Mouse (Mus musculus): ENCODE measurements around the gene Spata18.

Gene Spata18

DNA sequence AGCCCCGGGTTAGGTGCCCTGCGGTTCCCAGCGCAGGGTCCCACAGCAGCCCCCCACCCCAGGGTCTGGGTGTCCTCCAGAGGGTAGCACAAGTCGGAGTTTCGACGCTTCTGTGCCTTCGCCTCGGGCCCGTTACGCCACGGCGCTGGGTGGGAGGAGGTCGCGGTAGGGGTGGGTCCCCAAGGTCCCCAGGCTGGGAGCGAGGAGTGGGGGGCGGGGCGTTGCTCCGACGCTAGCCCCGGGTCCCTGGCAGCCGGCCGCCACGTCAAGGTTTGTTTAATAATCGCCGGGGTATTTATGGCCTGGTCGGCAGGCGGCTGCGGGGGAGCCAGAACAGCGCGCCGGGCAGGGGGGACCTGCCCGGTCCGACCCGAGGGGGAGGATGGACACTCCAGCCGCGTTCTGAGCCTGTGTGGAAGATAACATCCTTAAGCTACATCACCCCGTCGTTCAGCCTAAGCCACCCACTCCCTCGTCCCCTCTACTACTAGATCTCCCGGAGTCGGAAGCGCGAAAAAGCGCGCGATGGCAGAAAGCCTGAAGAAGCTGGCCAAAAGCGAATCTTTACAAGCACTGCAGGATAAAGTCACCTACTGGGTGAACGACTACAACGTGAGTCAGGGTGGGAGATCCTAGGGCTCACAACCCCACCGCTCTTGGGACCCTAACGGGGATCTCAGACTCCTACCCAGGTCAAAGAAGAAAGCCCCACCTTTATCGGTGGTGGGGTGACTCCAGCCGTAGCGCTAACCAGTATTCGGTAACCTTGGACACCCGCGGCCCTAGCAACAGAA is at the start of gene Spata18:
Spata18 (plus strand) TSS at position 319 of the 794 bp plus-strand sequence.
- peak; percentile 43 for DNase-seq (ENCODE audit: low read depth)

DNA sequence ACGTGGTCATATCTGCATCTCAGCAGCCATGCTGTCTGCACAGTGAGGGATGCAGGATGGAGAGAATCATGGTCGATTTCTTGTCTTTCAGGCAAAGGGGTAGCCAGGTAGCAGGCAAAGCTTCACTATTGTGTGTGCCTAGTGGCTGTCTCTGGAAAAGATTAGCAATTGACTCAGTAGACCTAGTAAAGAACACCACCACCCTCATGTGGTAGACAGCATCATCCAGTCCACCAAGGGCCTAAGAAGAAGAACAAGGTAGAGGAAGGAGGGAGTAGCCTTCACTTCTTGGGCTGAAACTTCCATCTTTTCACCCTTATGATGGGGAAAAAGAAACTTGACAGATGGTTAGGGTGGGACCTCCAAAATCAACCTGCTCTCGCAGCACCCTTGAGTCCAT is 48.3 kb upstream of the Spata18 start:
- no peak for DNase-seq (ENCODE audit: low read depth)

DNA sequence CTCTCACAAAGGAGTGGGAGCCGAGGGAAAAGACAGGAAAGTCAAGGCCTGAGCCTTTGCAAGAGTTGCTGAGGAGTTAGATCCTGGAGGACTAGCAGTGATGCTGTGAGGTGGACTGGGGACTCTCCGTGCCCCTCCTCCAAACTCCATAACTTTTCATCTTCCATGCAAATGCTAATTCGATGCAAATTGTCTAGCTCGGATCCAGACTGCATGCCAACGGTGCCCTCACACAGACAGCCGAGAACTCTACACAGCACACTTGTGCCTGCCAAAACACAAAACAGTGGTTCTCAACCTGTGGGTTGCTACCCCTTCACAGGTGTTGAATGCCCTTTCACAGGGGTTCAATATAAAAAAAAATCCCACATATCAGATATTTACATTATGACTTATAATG is 46.6 kb upstream of the Spata18 start:
- no peak for DNase-seq (ENCODE audit: low read depth)

DNA sequence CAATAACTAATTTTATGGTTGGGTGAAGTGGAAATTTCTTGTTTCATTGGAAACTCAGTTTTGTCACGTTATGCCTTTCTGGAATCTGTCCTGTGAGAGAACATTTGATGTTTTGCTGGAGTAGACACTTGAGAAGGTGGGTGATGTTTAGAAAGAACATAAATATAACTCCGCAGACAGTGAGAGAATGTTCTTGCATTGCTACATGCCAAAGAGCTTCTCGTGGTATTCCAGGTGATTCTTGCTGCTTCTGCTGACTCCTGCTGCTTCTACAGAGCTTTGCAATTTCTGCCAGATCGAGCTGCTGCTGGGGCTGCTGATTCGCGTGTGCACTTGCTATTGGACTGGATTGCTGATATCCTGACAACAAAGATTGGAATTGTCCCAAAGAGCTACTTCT is 46.2 kb upstream of the Spata18 start:
- DNase-seq (ENCODE audit: low read depth) = no peak

DNA sequence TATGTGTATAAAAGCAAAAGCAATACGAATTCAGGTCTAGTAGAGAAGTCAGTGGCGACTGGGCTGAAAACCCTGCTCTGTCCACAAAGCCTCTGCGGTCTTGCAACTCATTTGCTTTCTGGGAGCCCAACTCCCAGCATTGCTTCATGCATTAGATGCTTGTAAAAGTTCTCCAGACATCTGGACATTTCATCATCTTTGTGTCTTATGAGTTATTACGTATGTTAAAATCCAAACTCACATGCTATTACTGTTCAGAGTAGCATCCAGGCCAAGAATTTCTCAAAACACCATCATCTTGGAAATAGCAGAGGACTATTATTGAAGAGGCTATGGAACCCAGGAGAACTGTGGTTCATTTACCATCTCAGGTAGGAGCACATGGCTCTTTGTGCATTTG is 40.1 kb upstream of the Spata18 start:
- DNase-seq (ENCODE audit: low read depth) = no peak

DNA sequence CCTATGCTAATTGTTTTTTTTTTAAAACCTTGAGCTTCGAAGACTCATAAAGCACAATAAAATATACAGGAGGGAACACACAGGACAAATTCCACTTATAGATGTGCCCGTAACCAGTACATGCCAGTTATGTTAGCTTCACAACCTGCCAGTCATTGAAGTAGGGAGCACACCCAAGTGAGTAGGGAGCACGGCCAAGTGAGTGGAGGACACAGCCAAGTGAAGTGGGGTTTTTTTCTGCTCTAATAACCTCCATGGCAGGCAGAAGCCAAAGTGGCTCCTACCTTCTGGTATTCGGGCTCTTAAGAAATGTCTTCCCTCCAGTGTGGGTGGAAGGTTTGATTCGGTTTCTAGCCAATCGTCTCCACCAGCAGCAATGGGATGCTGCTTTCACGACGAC is 37.9 kb upstream of the Spata18 start:
- DNase-seq (ENCODE audit: low read depth) = no peak

DNA sequence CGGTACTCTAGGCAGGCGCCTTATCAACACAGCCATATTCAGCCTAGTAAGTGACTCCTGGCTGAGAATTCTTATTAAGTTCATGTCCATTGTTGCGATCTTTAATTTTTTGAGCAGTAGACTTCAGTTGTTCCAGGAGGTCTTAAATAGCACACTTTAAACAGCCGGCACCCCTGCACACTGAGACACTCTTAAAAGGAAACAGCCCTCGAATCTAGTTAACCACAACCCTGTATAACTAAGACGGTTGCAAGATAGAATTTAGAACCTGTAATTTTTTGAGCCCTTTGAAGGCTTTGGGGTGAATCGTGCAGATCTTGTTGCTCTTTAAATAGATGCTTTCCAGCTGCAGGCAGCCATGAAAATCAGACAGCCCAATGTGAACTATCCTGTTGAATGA is 36.0 kb upstream of the Spata18 start:
- DNase-seq (ENCODE audit: low read depth) = no peak

DNA sequence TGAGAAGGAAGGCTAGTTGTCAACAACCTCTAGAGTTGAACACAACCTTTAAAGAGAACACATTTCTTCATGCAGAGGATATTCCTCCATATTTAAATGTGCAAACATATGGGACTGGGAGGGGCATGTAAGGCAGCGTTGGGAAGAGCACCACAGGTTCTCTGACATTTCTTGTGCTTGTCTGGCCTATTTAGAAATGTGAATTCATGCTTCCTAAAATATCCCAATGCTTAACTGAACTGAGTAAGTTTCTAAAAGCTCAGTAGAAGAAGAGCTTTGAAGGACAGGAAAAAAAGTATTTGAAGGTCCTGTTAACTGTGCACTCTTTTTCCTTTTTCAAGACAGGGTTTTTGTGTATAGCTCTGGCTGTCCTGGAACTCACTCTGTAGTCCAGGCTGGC is 32.2 kb upstream of the Spata18 start:
- DNase-seq (ENCODE audit: low read depth) = no peak

DNA sequence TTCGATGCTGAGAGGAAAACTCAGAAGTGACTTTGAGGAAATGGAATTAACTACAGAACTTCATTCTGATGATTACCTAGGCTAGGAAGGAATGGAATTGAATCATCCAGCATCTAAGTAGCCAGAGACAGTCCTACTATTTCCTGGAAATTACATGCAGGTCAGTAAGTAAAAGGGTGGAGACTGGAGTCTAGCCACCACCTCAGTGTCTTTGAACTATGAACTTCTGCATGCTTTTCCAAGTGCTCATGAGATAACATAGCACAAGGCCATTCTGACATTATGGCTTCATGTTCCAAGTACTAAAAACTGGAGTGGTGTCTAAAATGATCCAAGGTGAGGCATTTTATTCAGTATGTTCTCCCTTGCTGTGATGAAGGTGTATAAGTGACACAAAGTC is 25.7 kb upstream of the Spata18 start:
- DNase-seq (ENCODE audit: low read depth) = no peak

DNA sequence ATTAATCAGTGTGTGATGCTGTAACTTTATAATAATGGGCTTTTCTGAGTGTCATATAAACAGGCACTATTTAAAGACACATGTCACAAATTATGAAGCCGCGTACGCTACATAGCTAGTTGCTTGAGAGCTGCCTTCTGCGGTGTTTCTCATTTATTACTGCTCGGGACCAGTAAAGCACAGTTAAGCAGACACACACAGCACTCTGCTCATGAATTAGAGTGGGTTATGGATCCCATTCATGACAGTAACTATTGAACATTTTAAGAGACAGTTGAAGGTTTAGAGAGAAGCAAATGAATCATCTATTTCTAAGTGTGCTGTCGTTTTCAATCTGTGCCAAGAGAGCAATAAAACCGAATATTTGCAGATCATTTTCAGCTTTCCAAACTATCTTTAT is 24.3 kb upstream of the Spata18 start:
- DNase-seq (ENCODE audit: low read depth) = no peak

DNA sequence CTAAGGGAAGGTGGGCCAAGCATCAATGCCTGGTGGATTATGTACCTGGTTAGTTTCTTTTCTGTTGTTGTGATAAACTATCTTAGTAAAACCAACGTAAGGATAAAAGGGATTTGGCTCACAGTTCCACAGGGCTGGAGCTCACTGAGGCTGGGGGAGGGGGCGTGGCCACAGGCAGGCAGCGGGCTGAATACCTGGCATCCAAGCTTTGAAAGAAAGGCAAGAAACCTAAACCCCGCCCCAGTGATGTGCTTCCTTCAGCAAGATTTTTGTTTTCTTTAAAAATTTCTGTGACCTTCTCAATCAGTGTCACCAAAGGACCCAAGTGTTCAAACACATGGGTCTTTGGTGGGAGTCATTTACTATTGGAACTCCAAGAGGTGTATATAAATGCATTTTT is 23.6 kb upstream of the Spata18 start:
- DNase-seq (ENCODE audit: low read depth) = no peak

DNA sequence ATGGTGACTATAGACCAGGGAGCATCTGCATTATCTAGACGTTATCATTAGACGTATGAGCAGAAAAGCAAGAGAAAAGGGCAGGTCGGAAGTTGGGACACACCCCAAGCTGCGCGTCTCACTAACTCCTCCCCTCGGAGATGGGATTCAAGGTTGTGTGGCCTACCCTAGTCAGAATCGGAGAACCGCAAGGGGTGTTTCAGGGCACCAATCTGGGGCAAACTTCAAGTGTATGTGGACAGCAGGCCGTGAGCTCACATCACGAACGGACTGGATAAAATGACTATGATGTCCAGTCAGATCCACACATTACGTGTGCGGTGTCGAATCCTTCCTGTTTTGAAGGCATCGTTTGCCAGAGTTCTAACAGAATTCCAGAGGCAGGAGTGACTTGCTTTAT is 23.2 kb upstream of the Spata18 start:
- no peak for DNase-seq (ENCODE audit: low read depth)

DNA sequence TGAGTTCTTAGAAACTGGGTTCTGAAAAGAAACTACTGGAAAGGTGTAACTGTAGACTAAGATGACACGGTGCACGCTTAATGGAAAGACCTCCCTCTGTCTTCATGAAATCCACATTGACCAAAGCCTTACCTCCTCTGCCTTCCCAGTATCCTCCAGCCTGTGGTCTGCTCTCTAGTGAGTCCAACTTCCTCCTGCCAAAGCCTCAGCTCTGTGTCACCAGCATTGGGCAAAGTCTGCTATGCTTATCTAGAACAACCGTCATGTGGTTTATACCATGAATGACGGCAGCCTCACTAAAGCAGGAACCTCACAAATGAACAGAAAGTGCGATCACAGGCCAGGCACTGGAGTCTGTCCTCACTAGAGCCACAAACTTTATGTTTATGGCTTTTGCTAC is 21.0 kb upstream of the Spata18 start:
- peak; percentile 32 for DNase-seq (ENCODE audit: low read depth)

DNA sequence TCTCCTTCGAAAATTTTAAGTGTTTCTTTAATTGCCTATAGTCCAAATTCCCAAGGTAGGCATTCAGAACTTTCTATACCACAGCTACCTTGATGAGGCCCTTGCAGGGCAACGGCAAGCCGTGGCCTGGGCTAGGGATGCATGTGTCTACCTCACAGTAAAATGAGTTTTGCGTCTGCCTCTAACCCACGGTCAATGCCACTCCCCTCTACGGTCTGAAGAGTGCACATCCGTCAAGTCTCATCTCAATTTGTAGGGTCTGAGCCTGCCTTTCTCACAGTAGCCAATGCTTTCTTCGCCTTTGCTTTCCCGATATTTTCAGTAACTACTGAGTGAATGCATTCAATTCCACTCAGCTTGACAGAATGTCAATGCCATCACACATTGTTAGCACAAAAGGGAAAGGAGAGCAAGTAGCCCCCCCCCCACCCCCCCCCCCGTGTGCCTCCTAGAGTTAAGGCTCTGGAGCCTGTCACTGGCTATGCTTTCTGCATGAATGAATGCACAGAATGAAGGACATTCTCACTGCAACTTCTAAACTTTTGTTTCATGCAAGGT is 20.1 kb upstream of the Spata18 start:
- DNase-seq (ENCODE audit: low read depth) = no peak

DNA sequence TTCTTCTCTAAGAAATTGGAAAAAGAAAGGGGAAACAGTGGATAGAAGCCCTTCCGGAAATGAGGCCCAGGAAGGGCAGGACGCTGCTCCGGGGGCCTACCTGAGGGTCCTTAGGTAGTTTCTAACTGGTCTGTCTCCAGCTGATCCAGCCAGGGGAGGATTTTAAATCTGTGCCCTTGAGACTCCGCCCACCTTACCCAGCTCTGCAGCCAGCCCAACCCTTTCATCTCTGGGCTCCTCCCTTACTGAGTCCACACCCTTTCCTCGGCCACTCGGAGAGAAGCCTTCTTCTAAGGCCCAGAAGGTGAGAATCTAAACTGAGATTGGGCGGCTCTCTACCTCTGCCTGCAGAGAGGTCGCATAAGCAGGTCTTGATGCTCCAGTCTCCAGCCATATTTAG is 18.9 kb upstream of the Spata18 start, which contains the start of gene Lrrc66:
Lrrc66 (minus strand) TSS at position 236 of the 400 bp plus-strand sequence.
- no peak for DNase-seq (ENCODE audit: low read depth)

DNA sequence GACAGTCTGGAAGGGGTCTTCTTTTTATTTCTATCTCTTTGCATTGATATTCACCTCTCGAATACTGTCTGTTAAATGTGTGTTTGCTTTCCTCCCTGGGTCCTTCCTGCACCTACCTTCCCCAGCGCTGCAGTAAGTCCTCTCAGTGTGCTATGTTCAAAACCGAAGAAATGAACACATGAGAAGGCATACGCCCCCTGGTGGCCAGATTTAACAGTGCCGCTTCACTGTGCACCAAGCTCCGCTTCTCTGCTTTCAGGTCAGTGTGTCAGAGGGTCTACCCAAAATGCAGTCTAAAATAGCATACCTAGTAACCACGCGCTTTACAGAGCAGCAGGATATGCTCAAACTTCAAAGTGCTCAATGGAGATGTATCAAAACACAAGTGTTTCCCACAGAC is 18.0 kb upstream of the Spata18 start:
- peak; percentile 76 for DNase-seq (ENCODE audit: low read depth)

DNA sequence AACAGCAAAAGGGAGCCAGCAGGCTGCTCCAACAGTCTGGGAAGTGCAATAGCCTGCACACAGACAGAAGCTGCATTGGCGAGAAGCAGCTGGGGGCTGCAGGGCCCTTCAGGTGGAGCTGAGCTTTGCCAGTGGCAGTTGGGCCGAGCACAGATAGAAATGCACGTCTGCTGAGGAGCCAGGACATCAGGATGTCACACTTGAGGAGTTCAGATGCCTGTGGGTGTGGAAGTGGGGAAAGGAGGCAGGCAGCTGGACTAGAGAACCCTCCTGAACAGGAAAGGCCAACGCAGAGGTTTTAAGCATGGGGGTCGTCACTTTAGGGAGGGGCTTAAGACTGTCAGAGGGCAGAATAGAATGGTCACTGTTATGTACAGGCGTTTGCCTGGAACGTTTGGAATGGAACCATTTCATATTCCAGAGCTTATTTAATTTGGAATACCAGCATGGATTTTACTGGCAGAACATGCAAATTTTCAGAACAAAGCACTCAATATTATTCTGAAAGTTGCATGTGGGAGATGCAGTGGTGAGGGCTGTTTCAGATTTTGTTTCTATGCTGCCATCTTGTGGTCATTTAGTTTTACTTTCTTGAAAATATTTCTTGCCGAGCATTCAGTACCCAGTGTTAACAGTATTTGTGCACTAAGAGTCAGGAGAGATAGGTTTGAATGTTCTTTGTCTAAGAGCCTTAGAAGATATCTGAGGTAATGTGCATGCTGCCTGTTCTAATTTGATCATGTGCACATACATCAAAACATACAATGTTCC is 13.7 kb upstream of the Spata18 start:
- peak; percentile 59 for DNase-seq (ENCODE audit: low read depth)

DNA sequence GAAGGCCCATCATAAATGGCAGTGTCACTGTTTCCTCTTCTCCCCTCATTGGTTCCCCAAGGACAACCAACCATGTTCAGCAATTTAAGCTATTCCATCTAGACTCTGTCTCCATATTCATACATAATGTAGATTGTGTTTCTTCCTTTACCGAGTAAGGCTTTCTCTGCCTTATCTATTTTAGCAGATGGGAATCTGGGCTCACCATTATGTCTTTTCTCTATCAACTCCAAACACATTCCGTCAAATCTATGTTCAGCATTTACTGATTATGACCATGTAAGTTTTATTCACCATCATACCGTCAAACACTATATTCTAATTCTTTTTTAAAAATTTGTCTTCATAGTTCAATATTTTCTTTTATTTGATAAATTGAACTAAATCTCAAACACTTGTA is 10.1 kb upstream of the Spata18 start:
- DNase-seq (ENCODE audit: low read depth) = no peak

DNA sequence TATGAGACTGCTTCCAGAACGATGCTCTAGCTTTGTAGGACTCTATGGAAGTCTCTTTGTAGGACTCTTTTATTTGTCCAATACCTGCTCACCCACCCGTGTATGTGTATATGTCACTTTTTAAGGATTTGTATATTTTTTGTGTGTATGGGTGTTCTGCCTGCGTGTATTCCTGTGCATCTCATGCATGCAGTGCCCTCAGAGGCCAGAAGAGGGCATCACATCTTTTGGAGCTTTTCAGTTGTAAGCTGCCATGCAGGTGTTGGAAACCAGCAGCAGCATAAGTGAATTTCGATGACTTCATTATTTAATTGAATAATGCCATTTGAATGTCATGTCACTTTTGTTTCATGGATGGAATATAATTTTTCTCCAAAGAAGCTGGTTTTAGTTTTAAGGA is 9.1 kb upstream of the Spata18 start:
- DNase-seq (ENCODE audit: low read depth) = peak; percentile 59

DNA sequence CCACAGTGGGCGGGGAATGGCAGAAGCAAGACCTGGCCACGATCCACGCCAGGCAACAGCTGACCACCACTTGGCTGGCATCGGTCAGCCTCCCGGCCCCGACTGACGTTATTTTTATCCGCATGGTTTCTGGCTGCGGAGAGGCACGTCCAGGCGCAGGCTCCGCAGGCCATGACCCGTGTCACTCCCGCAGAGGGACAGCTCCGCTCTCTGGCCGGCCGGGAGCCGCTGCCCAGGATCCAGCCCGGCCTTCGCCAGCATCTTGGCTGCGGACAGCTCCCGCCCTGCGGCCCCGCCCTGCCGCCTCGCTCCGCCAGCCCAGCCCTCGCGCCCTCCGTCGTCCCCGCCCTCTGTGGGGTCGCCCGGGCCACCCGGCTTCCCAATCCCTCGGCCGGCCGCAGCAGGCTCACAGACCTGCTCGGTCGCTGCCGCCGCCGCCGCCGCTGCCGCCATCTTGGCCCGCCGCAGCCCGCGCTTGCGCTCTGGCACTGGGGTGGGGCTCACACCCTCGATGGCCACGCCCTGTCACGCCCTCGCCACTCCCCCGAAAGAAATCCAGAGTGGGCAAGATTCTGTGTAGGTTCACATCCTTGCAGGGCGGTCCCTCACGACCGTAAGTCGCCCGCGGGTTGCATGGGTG is 3.8 kb upstream of the Spata18 start, which contains the start of gene Sgcb:
Sgcb (minus strand) TSS at position 530 of the 640 bp plus-strand sequence.
- DNase-seq (ENCODE audit: low read depth) = peak; percentile 83

DNA sequence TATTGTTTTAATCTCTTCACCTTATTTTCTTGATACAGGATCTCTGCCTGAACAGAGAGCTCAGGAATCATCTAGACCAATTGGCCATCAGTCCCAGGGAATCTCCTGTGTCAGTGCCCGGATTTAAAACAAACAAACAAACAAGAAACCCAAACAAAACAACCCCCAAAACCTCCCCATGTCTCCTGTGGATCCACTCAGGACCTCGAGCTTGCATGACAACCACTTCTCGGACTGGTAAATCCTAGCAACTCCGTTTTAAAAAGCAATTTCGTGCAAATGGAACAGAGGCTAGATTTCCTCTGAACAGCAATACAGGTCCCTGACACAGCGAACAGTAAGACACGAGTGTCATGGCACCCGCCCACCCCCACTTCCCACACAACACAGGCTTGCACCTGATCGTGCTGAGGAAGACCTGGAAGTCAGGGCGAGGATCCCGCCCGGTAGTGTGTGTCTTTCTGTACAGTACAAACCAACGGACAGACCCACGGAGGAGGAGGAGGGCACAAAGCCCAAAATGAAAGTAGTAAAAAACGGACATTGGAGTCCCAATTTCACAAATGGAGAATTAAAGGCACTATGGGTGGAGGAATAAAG is 714 bp upstream of the Spata18 start:
- DNase-seq (ENCODE audit: low read depth) = peak; percentile 44

DNA sequence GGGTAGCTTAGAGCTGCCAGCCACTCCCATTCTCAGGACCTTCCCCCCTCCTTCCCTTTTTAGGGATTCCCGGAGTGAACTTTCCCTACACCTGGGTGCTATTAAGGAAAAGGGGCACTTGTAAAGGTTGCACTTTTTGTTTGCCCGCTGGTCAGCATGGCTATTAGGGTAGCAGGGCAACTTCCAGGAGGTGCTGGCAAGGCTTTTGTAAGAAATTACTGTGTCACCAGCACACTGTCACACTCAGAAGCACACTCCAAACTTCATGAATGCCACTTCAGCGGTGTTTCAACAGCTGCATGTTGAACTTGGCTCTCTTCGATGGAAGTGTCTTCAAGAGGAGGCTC is 649 bp downstream of the Spata18 start:
- DNase-seq (ENCODE audit: low read depth) = no peak

Measured in naive thymus-derived CD4-positive, alpha-beta T cell, adult 2 months (primary cell).